Mouse (Mus musculus): ENCODE results near the gene Pdcd6. TPM values are rescaled to one million over a fixed set of nuclear protein-coding genes. Genes with fewer than 3 reads are reported as not detected.

The Pdcd6 gene
- polyA plus RNA-seq, 1 experiment, result 43.3 TPM

GRCm38 (mm10) chr13:74305780-74306179 is 11.6 kb downstream of the Pdcd6 start:
- WGBS, result 92% methylated on average over 1 of the region's 1 CpGs
- H3K36me3 ChIP-seq (ENCODE audit: control insufficient read depth, insufficient read depth, low read length), result peaks cover 24% of the 10 kb centered on the region

GRCm38 (mm10) chr13:74305380-74305779 is 12.0 kb downstream of the Pdcd6 start:
- TF ChIP-seq CTCF (IDR thresholded peaks at IDR 0.05; ENCODE audit: extremely low read depth, insufficient read depth, insufficient read length, insufficient replicate concordance) (no peak), POLR2A (IDR thresholded peaks at IDR 0.05; ENCODE audit: low read depth, low read length) (no peak)
- Histone ChIP-seq H3K27me3 (ENCODE audit: control insufficient read depth, insufficient read depth, low read length) (no peaks in the 10 kb centered on the region), H3K4me1 (ENCODE audit: control insufficient read depth, insufficient read depth, insufficient read length) (no peaks in the 10 kb centered on the region), H3K36me3 (ENCODE audit: control insufficient read depth, insufficient read depth, low read length) (peaks cover 23% of the 10 kb centered on the region), H3K27ac (ENCODE audit: insufficient read depth, low read length) (no peak overlapping the region), H3K4me3 (ENCODE audit: extremely low read depth, insufficient read depth, insufficient read length) (no peak overlapping the region)
- WGBS, result 93% methylated on average over 6 of the region's 6 CpGs
- DNase-seq (ENCODE audit: low read depth in 1 of 2, low spot score in 2 of 2), result no peak

More at GRCm38 (mm10) chr13:74305780-74306179, 11.6 kb downstream of the Pdcd6 start:
- Histone ChIP-seq H3K27ac (ENCODE audit: insufficient read depth, low read length) (no peak overlapping the region), H3K4me3 (ENCODE audit: extremely low read depth, insufficient read depth, insufficient read length) (no peak overlapping the region), H3K27me3 (ENCODE audit: control insufficient read depth, insufficient read depth, low read length) (no peaks in the 10 kb centered on the region), H3K4me1 (ENCODE audit: control insufficient read depth, insufficient read depth, insufficient read length) (no peaks in the 10 kb centered on the region)
- TF ChIP-seq POLR2A (IDR thresholded peaks at IDR 0.05; ENCODE audit: low read depth, low read length) (no peak), CTCF (IDR thresholded peaks at IDR 0.05; ENCODE audit: extremely low read depth, insufficient read depth, insufficient read length, insufficient replicate concordance) (no peak)
- no peak for DNase-seq (ENCODE audit: low read depth in 1 of 2, low spot score in 2 of 2)

GRCm38 (mm10) chr13:74302050-74303037 is 15.0 kb downstream of the Pdcd6 start:
- DNase-seq (ENCODE audit: low read depth in 1 of 2, low spot score in 2 of 2), result no peak
- 87% methylated on average over 10 of the region's 10 CpGs for WGBS
- Histone ChIP-seq H3K4me1 (ENCODE audit: control insufficient read depth, insufficient read depth, insufficient read length) (no peaks in the 10 kb centered on the region), H3K27me3 (ENCODE audit: control insufficient read depth, insufficient read depth, low read length) (no peaks in the 10 kb centered on the region), H3K27ac (ENCODE audit: insufficient read depth, low read length) (no peak overlapping the region), H3K36me3 (ENCODE audit: control insufficient read depth, insufficient read depth, low read length) (peaks cover 19% of the 10 kb centered on the region), H3K4me3 (ENCODE audit: extremely low read depth, insufficient read depth, insufficient read length) (no peak overlapping the region)
- TF ChIP-seq POLR2A (IDR thresholded peaks at IDR 0.05; ENCODE audit: low read depth, low read length) (no peak), CTCF (IDR thresholded peaks at IDR 0.05; ENCODE audit: extremely low read depth, insufficient read depth, insufficient read length, insufficient replicate concordance) (no peak)

GRCm38 (mm10) chr13:74301607-74301984 is 15.8 kb downstream of the Pdcd6 start:
- H3K27ac ChIP-seq (ENCODE audit: insufficient read depth, low read length), result no peak overlapping the region

GRCm38 (mm10) chr13:74300925-74301606 is 16.3 kb downstream of the Pdcd6 start:
- Histone ChIP-seq H3K4me3 (ENCODE audit: extremely low read depth, insufficient read depth, insufficient read length) (no peak overlapping the region), H3K36me3 (ENCODE audit: control insufficient read depth, insufficient read depth, low read length) (peaks cover 14% of the 10 kb centered on the region), H3K4me1 (ENCODE audit: control insufficient read depth, insufficient read depth, insufficient read length) (no peaks in the 10 kb centered on the region), H3K27me3 (ENCODE audit: control insufficient read depth, insufficient read depth, low read length) (no peaks in the 10 kb centered on the region), H3K27ac (ENCODE audit: insufficient read depth, low read length) (no peak overlapping the region)
- peak; percentile 86; the same call in 1 of the 2 replicates for TF ChIP-seq CTCF (IDR thresholded peaks at IDR 0.05; ENCODE audit: extremely low read depth, insufficient read depth, insufficient read length, insufficient replicate concordance)
- TF ChIP-seq POLR2A (IDR thresholded peaks at IDR 0.05; ENCODE audit: low read depth, low read length), result no peak
- whole genome bisulfite sequencing, result 43% methylated on average over 4 of the region's 4 CpGs
- DNase-seq (ENCODE audit: low read depth in 1 of 2, low spot score in 2 of 2), result peak in 1 of 2 experiments; percentile 41

More at GRCm38 (mm10) chr13:74301607-74301984, 15.8 kb downstream of the Pdcd6 start:
- TF ChIP-seq POLR2A (IDR thresholded peaks at IDR 0.05; ENCODE audit: low read depth, low read length), result no peak
- no peak for TF ChIP-seq CTCF (IDR thresholded peaks at IDR 0.05; ENCODE audit: extremely low read depth, insufficient read depth, insufficient read length, insufficient replicate concordance)
- Histone ChIP-seq H3K36me3 (ENCODE audit: control insufficient read depth, insufficient read depth, low read length) (peaks cover 17% of the 10 kb centered on the region), H3K27me3 (ENCODE audit: control insufficient read depth, insufficient read depth, low read length) (no peaks in the 10 kb centered on the region), H3K4me3 (ENCODE audit: extremely low read depth, insufficient read depth, insufficient read length) (no peak overlapping the region), H3K4me1 (ENCODE audit: control insufficient read depth, insufficient read depth, insufficient read length) (no peaks in the 10 kb centered on the region)
- DNase-seq (ENCODE audit: low read depth in 1 of 2, low spot score in 2 of 2), result no peak
- WGBS, result 85% methylated on average over 6 of the region's 6 CpGs

GRCm38 (mm10) chr13:74296376-74296775 is 21.0 kb downstream of the Pdcd6 start:
- no peaks in the 10 kb centered on the region for H3K36me3 ChIP-seq (ENCODE audit: control insufficient read depth, insufficient read depth, low read length)
- no peak for DNase-seq (ENCODE audit: low read depth in 1 of 2, low spot score in 2 of 2)
- TF ChIP-seq POLR2A (IDR thresholded peaks at IDR 0.05; ENCODE audit: low read depth, low read length) (no peak), CTCF (IDR thresholded peaks at IDR 0.05; ENCODE audit: extremely low read depth, insufficient read depth, insufficient read length, insufficient replicate concordance) (no peak)
- H3K4me1 ChIP-seq (ENCODE audit: control insufficient read depth, insufficient read depth, insufficient read length), result no peaks in the 10 kb centered on the region
- H3K27me3 ChIP-seq (ENCODE audit: control insufficient read depth, insufficient read depth, low read length), result no peaks in the 10 kb centered on the region
- no peak overlapping the region for H3K27ac ChIP-seq (ENCODE audit: insufficient read depth, low read length)
- no peak overlapping the region for H3K4me3 ChIP-seq (ENCODE audit: extremely low read depth, insufficient read depth, insufficient read length)
- WGBS, result 82% methylated on average over 7 of the region's 7 CpGs
